Mouse (Mus musculus): Measurements from ENCODE around the gene Gm49337. TPM values are rescaled to one million over a fixed set of nuclear protein-coding genes. Genes with fewer than 3 reads are reported as not detected.

The Gm49337 gene
- polyA plus RNA-seq, 1 experiment: not detected

- WGBS: 81% methylated on average over 3 of the region's 3 CpGs
- H3K27ac ChIP-seq (ENCODE audit: insufficient read depth, low read depth, low read length): no peak overlapping the region
- H3K4me1 ChIP-seq (ENCODE audit: control insufficient read depth, insufficient read depth, insufficient read length, low read length): peaks cover 22% of the 10 kb centered on the region; the same call in 1 of the 2 replicates
- H3K27me3 ChIP-seq (ENCODE audit: control insufficient read depth, insufficient read depth, low read length): no peaks in the 10 kb centered on the region
- H3K36me3 ChIP-seq (ENCODE audit: control insufficient read depth, insufficient read depth, low read length): no peaks in the 10 kb centered on the region
- no peak overlapping the region for H3K4me3 ChIP-seq (ENCODE audit: low read depth, low read length)
- TF ChIP-seq CTCF (IDR thresholded peaks at IDR 0.05; ENCODE audit: extremely low read depth, insufficient read length, insufficient replicate concordance, low read depth, low read length) (no peak), POLR2A (IDR thresholded peaks at IDR 0.05; ENCODE audit: low read depth, low read length) (no peak)
These were observed 3.9 kb upstream of the Gm49337 start for GRCm38 (mm10) chr4:116169353-116169672.

- TF ChIP-seq CTCF (IDR thresholded peaks at IDR 0.05; ENCODE audit: extremely low read depth, insufficient read length, insufficient replicate concordance, low read depth, low read length) (no peak), POLR2A (IDR thresholded peaks at IDR 0.05; ENCODE audit: low read depth, low read length) (no peak)
- 93% methylated on average over 4 of the region's 4 CpGs for WGBS
- H3K27ac ChIP-seq (ENCODE audit: insufficient read depth, low read depth, low read length): no peak overlapping the region
- peaks cover 33% of the 10 kb centered on the region for H3K4me1 ChIP-seq (ENCODE audit: control insufficient read depth, insufficient read depth, insufficient read length, low read length)
- no peaks in the 10 kb centered on the region for H3K27me3 ChIP-seq (ENCODE audit: control insufficient read depth, insufficient read depth, low read length)
- no peak overlapping the region for H3K4me3 ChIP-seq (ENCODE audit: low read depth, low read length)
- no peaks in the 10 kb centered on the region for H3K36me3 ChIP-seq (ENCODE audit: control insufficient read depth, insufficient read depth, low read length)
These were observed 568 bp downstream of the Gm49337 start for GRCm38 (mm10) chr4:116173752-116174151.

- no peaks in the 10 kb centered on the region for H3K27me3 ChIP-seq (ENCODE audit: control insufficient read depth, insufficient read depth, low read length)
- no peak overlapping the region for H3K27ac ChIP-seq (ENCODE audit: insufficient read depth, low read depth, low read length)
- WGBS: 23% methylated on average over 6 of the region's 6 CpGs
- H3K36me3 ChIP-seq (ENCODE audit: control insufficient read depth, insufficient read depth, low read length): no peaks in the 10 kb centered on the region
- no peak overlapping the region for H3K4me3 ChIP-seq (ENCODE audit: low read depth, low read length)
- TF ChIP-seq CTCF (IDR thresholded peaks at IDR 0.05; ENCODE audit: extremely low read depth, insufficient read length, insufficient replicate concordance, low read depth, low read length): no peak
- TF ChIP-seq POLR2A (IDR thresholded peaks at IDR 0.05; ENCODE audit: low read depth, low read length): no peak
- H3K4me1 ChIP-seq (ENCODE audit: control insufficient read depth, insufficient read depth, insufficient read length, low read length): peaks cover 33% of the 10 kb centered on the region
These were observed 1.4 kb downstream of the Gm49337 start for GRCm38 (mm10) chr4:116174466-116175116.

- H3K27ac ChIP-seq (ENCODE audit: insufficient read depth, low read depth, low read length): no peak overlapping the region
These were observed 2.0 kb downstream of the Gm49337 start for GRCm38 (mm10) chr4:116175136-116175535.

GRCm38 (mm10) chr4:116175711-116176542 is 2.7 kb downstream of the Gm49337 start:
- WGBS: 43% methylated on average over 7 of the region's 7 CpGs
- Histone ChIP-seq H3K36me3 (ENCODE audit: control insufficient read depth, insufficient read depth, low read length) (no peaks in the 10 kb centered on the region), H3K4me3 (ENCODE audit: low read depth, low read length) (no peak overlapping the region), H3K27me3 (ENCODE audit: control insufficient read depth, insufficient read depth, low read length) (no peaks in the 10 kb centered on the region), H3K27ac (ENCODE audit: insufficient read depth, low read depth, low read length) (peak overlapping the region; percentile 43), H3K4me1 (ENCODE audit: control insufficient read depth, insufficient read depth, insufficient read length, low read length) (peaks cover 30% of the 10 kb centered on the region)
- TF ChIP-seq POLR2A (IDR thresholded peaks at IDR 0.05; ENCODE audit: low read depth, low read length) (no peak), CTCF (IDR thresholded peaks at IDR 0.05; ENCODE audit: extremely low read depth, insufficient read length, insufficient replicate concordance, low read depth, low read length) (no peak)

More at GRCm38 (mm10) chr4:116175136-116175535, 2.0 kb downstream of the Gm49337 start:
- H3K36me3 ChIP-seq (ENCODE audit: control insufficient read depth, insufficient read depth, low read length): no peaks in the 10 kb centered on the region
- no peaks in the 10 kb centered on the region for H3K27me3 ChIP-seq (ENCODE audit: control insufficient read depth, insufficient read depth, low read length)
- TF ChIP-seq POLR2A (IDR thresholded peaks at IDR 0.05; ENCODE audit: low read depth, low read length): no peak
- no peak for TF ChIP-seq CTCF (IDR thresholded peaks at IDR 0.05; ENCODE audit: extremely low read depth, insufficient read length, insufficient replicate concordance, low read depth, low read length)
- peaks cover 33% of the 10 kb centered on the region for H3K4me1 ChIP-seq (ENCODE audit: control insufficient read depth, insufficient read depth, insufficient read length, low read length)
- H3K4me3 ChIP-seq (ENCODE audit: low read depth, low read length): no peak overlapping the region

- Histone ChIP-seq H3K4me3 (ENCODE audit: low read depth, low read length) (peak overlapping the region; percentile 2; the same call in 1 of the 2 replicates), H3K36me3 (ENCODE audit: control insufficient read depth, insufficient read depth, low read length) (no peaks in the 10 kb centered on the region), H3K27ac (ENCODE audit: insufficient read depth, low read depth, low read length) (peak overlapping the region; percentile 43), H3K4me1 (ENCODE audit: control insufficient read depth, insufficient read depth, insufficient read length, low read length) (peaks cover 30% of the 10 kb centered on the region), H3K27me3 (ENCODE audit: control insufficient read depth, insufficient read depth, low read length) (no peaks in the 10 kb centered on the region)
- TF ChIP-seq POLR2A (IDR thresholded peaks at IDR 0.05; ENCODE audit: low read depth, low read length) (no peak), CTCF (IDR thresholded peaks at IDR 0.05; ENCODE audit: extremely low read depth, insufficient read length, insufficient replicate concordance, low read depth, low read length) (no peak)
- WGBS: 7% methylated on average over 10 of the region's 10 CpGs
These were observed 3.4 kb downstream of the Gm49337 start for GRCm38 (mm10) chr4:116176543-116176988.

GRCm38 (mm10) chr4:116177140-116177539 is 4.0 kb downstream of the Gm49337 start:
- H3K36me3 ChIP-seq (ENCODE audit: control insufficient read depth, insufficient read depth, low read length): no peaks in the 10 kb centered on the region
- H3K4me1 ChIP-seq (ENCODE audit: control insufficient read depth, insufficient read depth, insufficient read length, low read length): peaks cover 30% of the 10 kb centered on the region
- H3K27ac ChIP-seq (ENCODE audit: insufficient read depth, low read depth, low read length): peak overlapping the region; percentile 64
- H3K27me3 ChIP-seq (ENCODE audit: control insufficient read depth, insufficient read depth, low read length): no peaks in the 10 kb centered on the region
- no peak for TF ChIP-seq POLR2A (IDR thresholded peaks at IDR 0.05; ENCODE audit: low read depth, low read length)
- no peak for TF ChIP-seq CTCF (IDR thresholded peaks at IDR 0.05; ENCODE audit: extremely low read depth, insufficient read length, insufficient replicate concordance, low read depth, low read length)
- WGBS: 17% methylated on average over 5 of the region's 5 CpGs
- no peak overlapping the region for H3K4me3 ChIP-seq (ENCODE audit: low read depth, low read length)

Data from small intestine, adult 2 months (tissue).